Mouse (Mus musculus): ENCODE results near the gene Hk2. TPM values are rescaled to one million over a fixed set of nuclear protein-coding genes. Genes with fewer than 3 reads are reported as not detected.
A peak's percentile ranks its signal among the peaks of the same experiment; 100 is the strongest.

Gene Hk2
- polyA plus RNA-seq, 1 experiment from 2014 or later = 6.4 TPM

DNA sequence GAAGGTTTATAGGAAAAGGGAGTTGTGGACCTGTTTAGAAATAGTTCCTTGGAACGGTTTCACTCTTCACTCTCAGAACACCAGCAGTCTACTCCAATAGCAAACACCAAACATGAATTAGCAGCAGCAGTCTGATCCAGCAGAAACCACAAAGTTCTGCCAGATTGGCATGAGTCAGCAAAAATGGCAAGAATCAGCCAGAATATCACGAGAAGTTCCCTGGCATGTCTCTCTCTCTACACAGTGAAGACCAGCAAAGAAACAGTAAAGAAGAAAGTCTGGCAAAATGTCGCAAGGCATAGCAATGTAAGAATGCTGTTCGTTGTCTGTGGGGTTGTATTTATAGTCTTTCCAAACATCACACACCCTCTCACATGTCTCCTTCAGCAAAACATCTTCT, 58.1 kb downstream of the Hk2 start:
- Histone ChIP-seq H3K27ac (ENCODE audit: low read length) (no peak overlapping the region), H3K4me3 (ENCODE audit: low read depth, low read length) (no peak overlapping the region), H3K27me3 (ENCODE audit: control insufficient read depth, insufficient read depth, low read depth, low read length) (no peaks in the 10 kb centered on the region), H3K36me3 (ENCODE audit: control insufficient read depth, insufficient read depth) (no peaks in the 10 kb centered on the region), H3K9me3 (replicated peaks; ENCODE audit: control insufficient read depth, low read length) (no peaks in the 10 kb centered on the region), H3K4me2 (ENCODE audit: low read depth, low read length) (no peak overlapping the region), H3K9ac (ENCODE audit: low read depth, low read length) (no peak overlapping the region), H3K4me1 (ENCODE audit: control insufficient read depth, low read depth, low read length) (no peaks in the 10 kb centered on the region)
- ATAC-seq (ENCODE audit: low read depth) = no peak
- 56% methylated on average over 4 of the region's 4 CpGs for WGBS (ENCODE audit: insufficient replicate concordance)

DNA sequence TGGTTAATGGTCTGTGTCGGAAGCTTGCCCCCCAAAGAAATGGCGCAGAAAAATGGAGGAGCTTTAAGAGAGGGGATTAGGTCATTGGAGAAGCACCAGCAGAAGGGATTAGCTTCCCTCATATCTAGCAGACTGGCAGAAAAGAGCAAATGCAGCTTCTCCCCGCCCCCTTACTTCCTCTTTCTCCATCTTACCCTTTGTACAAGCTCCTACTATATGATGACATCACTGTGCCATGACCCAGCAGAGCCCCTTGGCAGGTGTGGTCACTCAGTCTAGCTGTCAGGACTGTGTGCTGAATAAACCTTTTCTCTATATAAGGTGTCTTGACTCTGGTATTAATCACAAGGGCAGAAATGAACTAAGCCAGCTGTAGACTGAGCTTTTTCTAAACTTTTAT, 58.6 kb downstream of the Hk2 start:
- H3K4me2 ChIP-seq (ENCODE audit: low read depth, low read length) = no peak overlapping the region
- no peaks in the 10 kb centered on the region for H3K27me3 ChIP-seq (ENCODE audit: control insufficient read depth, insufficient read depth, low read depth, low read length)
- no peaks in the 10 kb centered on the region for H3K9me3 ChIP-seq (replicated peaks; ENCODE audit: control insufficient read depth, low read length)
- no peaks in the 10 kb centered on the region for H3K36me3 ChIP-seq (ENCODE audit: control insufficient read depth, insufficient read depth)
- H3K4me3 ChIP-seq (ENCODE audit: low read depth, low read length) = no peak overlapping the region
- ATAC-seq (ENCODE audit: low read depth) = no peak
- 53% methylated on average over 3 of the region's 3 CpGs for WGBS (ENCODE audit: insufficient replicate concordance)
- H3K4me1 ChIP-seq (ENCODE audit: control insufficient read depth, low read depth, low read length) = no peaks in the 10 kb centered on the region
- H3K27ac ChIP-seq (ENCODE audit: low read length) = no peak overlapping the region
- no peak overlapping the region for H3K9ac ChIP-seq (ENCODE audit: low read depth, low read length)

DNA sequence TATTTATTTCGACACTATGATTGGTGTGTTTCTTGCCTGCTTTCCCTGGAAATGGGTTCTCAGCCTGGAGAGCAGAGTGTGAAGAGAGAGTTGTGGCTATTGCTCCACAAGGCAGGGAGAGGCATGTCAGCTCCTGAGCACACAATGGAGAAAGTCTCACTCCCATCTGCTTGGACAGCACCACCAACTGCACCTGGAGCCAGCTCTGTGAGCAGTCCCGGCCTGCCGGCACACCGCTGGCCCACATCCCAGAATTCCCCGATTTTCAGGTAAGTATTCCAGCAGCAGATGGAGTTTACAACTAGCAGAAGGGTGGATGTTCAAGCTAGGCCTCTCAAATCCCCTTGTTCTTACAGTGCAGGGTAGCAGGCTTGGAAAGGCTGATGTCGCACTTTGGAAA, 59.0 kb downstream of the Hk2 start:
- Histone ChIP-seq H3K4me2 (ENCODE audit: low read depth, low read length) (no peak overlapping the region), H3K4me3 (ENCODE audit: low read depth, low read length) (no peak overlapping the region), H3K9me3 (replicated peaks; ENCODE audit: control insufficient read depth, low read length) (no peaks in the 10 kb centered on the region), H3K27ac (ENCODE audit: low read length) (no peak overlapping the region), H3K9ac (ENCODE audit: low read depth, low read length) (no peak overlapping the region), H3K36me3 (ENCODE audit: control insufficient read depth, insufficient read depth) (no peaks in the 10 kb centered on the region), H3K27me3 (ENCODE audit: control insufficient read depth, insufficient read depth, low read depth, low read length) (no peaks in the 10 kb centered on the region), H3K4me1 (ENCODE audit: control insufficient read depth, low read depth, low read length) (no peaks in the 10 kb centered on the region)
- 79% methylated on average over 6 of the region's 6 CpGs for WGBS (ENCODE audit: insufficient replicate concordance)
- no peak for ATAC-seq (ENCODE audit: low read depth)

DNA sequence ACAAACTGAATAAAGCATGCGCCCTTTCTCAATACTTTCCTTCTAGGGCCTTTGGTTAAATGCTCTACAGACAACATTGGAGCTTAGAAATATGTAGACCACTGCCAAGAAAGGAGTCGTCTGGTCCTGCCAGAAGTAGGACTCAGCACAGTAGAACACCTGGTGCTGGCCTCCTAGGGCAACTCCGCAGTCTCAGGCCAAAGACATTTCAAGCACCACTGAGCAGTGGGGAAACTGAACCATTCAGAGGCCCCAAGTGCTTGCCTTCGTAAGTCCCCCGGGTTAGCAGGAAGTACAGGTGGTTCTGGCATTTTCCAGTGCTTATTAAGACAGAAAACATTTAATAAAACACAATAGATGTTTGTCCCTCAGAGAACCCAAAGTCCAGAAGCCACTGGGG, 59.4 kb downstream of the Hk2 start:
- WGBS (ENCODE audit: insufficient replicate concordance) = 67% methylated on average over 5 of the region's 5 CpGs
- H3K36me3 ChIP-seq (ENCODE audit: control insufficient read depth, insufficient read depth) = no peaks in the 10 kb centered on the region
- no peak for ATAC-seq (ENCODE audit: low read depth)
- no peak overlapping the region for H3K4me2 ChIP-seq (ENCODE audit: low read depth, low read length)
- no peak overlapping the region for H3K27ac ChIP-seq (ENCODE audit: low read length)
- no peaks in the 10 kb centered on the region for H3K4me1 ChIP-seq (ENCODE audit: control insufficient read depth, low read depth, low read length)
- H3K9ac ChIP-seq (ENCODE audit: low read depth, low read length) = no peak overlapping the region
- no peaks in the 10 kb centered on the region for H3K27me3 ChIP-seq (ENCODE audit: control insufficient read depth, insufficient read depth, low read depth, low read length)
- no peak overlapping the region for H3K4me3 ChIP-seq (ENCODE audit: low read depth, low read length)
- H3K9me3 ChIP-seq (replicated peaks; ENCODE audit: control insufficient read depth, low read length) = no peaks in the 10 kb centered on the region

DNA sequence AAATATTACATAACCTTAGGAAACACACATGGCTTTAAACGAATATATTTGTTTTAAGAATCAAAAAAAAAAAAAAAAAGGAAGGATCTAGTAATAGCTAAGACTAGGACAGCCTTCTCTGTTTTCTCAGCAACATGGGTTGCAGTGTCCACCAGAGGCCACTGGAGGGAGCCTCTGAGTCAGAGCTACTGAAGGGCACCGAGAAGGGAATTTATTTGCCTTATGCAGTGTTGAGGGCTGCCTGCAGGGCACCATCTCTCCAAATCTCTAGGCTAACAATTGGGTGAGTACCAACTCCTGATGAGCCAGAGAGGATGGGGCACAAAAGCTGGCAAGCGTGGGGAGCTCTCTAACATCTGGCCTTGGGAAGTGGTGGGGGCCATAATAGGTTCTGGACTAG, 60.0 kb downstream of the Hk2 start:
- no peak for ATAC-seq (ENCODE audit: low read depth)
- H3K9ac ChIP-seq (ENCODE audit: low read depth, low read length) = no peak overlapping the region
- H3K4me1 ChIP-seq (ENCODE audit: control insufficient read depth, low read depth, low read length) = no peaks in the 10 kb centered on the region
- H3K36me3 ChIP-seq (ENCODE audit: control insufficient read depth, insufficient read depth) = no peaks in the 10 kb centered on the region
- no peak overlapping the region for H3K4me2 ChIP-seq (ENCODE audit: low read depth, low read length)
- H3K4me3 ChIP-seq (ENCODE audit: low read depth, low read length) = no peak overlapping the region
- H3K27ac ChIP-seq (ENCODE audit: low read length) = no peak overlapping the region
- H3K27me3 ChIP-seq (ENCODE audit: control insufficient read depth, insufficient read depth, low read depth, low read length) = no peaks in the 10 kb centered on the region
- no peaks in the 10 kb centered on the region for H3K9me3 ChIP-seq (replicated peaks; ENCODE audit: control insufficient read depth, low read length)
- WGBS (ENCODE audit: insufficient replicate concordance) = 14% methylated on average over 3 of the region's 3 CpGs

DNA sequence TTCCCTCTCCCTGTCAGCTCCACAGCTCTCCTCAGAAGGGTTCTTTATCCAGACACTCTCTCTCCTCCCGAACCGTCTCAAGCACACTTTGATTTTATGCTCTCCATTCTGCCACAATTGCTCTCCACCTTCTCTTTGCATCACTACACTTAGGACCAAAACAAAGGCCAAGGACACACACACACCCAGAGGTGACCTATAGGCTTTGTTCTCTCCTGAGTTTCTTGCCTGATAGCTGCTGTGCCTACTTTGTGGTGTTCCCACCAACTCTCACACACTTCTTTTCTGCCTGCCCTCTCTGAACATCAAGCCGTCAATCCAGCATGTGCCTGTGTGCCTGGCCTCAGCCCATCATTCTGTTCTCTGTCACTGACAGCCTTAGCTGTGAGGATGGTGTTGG, 66.5 kb downstream of the Hk2 start:
- Histone ChIP-seq H3K4me3 (ENCODE audit: low read depth, low read length) (no peak overlapping the region), H3K4me1 (ENCODE audit: control insufficient read depth, low read depth, low read length) (no peaks in the 10 kb centered on the region), H3K9ac (ENCODE audit: low read depth, low read length) (no peak overlapping the region), H3K36me3 (ENCODE audit: control insufficient read depth, insufficient read depth) (no peaks in the 10 kb centered on the region), H3K9me3 (replicated peaks; ENCODE audit: control insufficient read depth, low read length) (no peaks in the 10 kb centered on the region), H3K27me3 (ENCODE audit: control insufficient read depth, insufficient read depth, low read depth, low read length) (no peaks in the 10 kb centered on the region), H3K27ac (ENCODE audit: low read length) (no peak overlapping the region), H3K4me2 (ENCODE audit: low read depth, low read length) (no peak overlapping the region)
- no peak for ATAC-seq (ENCODE audit: low read depth)
- WGBS (ENCODE audit: insufficient replicate concordance) = 63% methylated on average over 3 of the region's 3 CpGs

DNA sequence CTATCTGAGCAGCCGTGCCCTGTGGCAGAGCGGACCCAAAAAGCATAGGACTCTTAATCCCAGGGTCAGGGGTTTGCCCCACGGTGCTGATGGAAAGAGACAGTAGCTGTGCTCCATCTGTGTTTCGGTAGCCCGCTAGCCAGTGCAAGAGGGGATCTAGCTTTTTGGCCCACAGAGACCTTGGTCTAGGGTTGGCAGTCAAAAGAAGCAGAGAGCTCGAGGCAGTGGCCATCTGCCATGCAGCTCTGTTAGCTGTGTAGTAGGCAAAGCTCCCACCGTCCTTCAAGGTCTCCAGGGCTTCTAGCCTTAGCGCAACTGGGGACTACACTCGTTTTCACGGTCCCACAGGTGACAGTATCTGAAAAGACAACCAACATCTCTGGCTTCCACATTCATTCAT, 67.0 kb downstream of the Hk2 start:
- no peaks in the 10 kb centered on the region for H3K27me3 ChIP-seq (ENCODE audit: control insufficient read depth, insufficient read depth, low read depth, low read length)
- no peak overlapping the region for H3K4me2 ChIP-seq (ENCODE audit: low read depth, low read length)
- no peaks in the 10 kb centered on the region for H3K4me1 ChIP-seq (ENCODE audit: control insufficient read depth, low read depth, low read length)
- no peak overlapping the region for H3K27ac ChIP-seq (ENCODE audit: low read length)
- no peak for ATAC-seq (ENCODE audit: low read depth)
- H3K4me3 ChIP-seq (ENCODE audit: low read depth, low read length) = no peak overlapping the region
- H3K36me3 ChIP-seq (ENCODE audit: control insufficient read depth, insufficient read depth) = no peaks in the 10 kb centered on the region
- no peaks in the 10 kb centered on the region for H3K9me3 ChIP-seq (replicated peaks; ENCODE audit: control insufficient read depth, low read length)
- H3K9ac ChIP-seq (ENCODE audit: low read depth, low read length) = no peak overlapping the region
- 75% methylated on average over 10 of the region's 10 CpGs for WGBS (ENCODE audit: insufficient replicate concordance)

DNA sequence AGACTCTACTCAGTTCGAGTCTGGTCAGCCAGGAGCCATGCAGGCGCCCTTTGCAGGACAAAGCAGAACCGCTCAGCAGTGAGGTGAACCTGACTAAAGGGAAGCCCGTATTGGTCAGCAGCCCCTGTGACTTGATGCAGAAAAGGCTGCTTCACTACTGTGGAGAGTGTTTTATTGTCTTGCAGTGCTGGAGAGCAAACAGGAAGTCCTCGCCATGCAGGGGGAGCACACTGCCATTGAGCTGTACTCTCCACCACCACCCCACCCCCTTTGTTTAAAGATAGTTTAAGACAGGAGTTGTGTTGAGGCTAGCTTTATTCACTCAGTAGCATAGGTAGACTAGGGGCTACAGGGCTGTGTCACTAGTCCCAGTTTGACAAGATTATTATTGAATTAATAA, 69.0 kb downstream of the Hk2 start, which contains the start of gene Pole4:
Pole4 (minus strand) TSS at position 145 of the 400 bp plus-strand sequence.
- no peak for ATAC-seq (ENCODE audit: low read depth)
- no peaks in the 10 kb centered on the region for H3K9me3 ChIP-seq (replicated peaks; ENCODE audit: control insufficient read depth, low read length)
- H3K4me3 ChIP-seq (ENCODE audit: low read depth, low read length) = no peak within 1 kb of the TSS
- H3K4me2 ChIP-seq (ENCODE audit: low read depth, low read length) = no peak within 1 kb of the TSS
- H3K9ac ChIP-seq (ENCODE audit: low read depth, low read length) = no peak within 1 kb of the TSS
- H3K36me3 ChIP-seq (ENCODE audit: control insufficient read depth, insufficient read depth) = no peaks in the 10 kb centered on the region
- no peaks in the 10 kb centered on the region for H3K4me1 ChIP-seq (ENCODE audit: control insufficient read depth, low read depth, low read length)
- 54% methylated on average over 5 of the region's 5 CpGs for WGBS (ENCODE audit: insufficient replicate concordance)
- no peak within 1 kb of the TSS for H3K27ac ChIP-seq (ENCODE audit: low read length)
- no peaks in the 10 kb centered on the region for H3K27me3 ChIP-seq (ENCODE audit: control insufficient read depth, insufficient read depth, low read depth, low read length)

DNA sequence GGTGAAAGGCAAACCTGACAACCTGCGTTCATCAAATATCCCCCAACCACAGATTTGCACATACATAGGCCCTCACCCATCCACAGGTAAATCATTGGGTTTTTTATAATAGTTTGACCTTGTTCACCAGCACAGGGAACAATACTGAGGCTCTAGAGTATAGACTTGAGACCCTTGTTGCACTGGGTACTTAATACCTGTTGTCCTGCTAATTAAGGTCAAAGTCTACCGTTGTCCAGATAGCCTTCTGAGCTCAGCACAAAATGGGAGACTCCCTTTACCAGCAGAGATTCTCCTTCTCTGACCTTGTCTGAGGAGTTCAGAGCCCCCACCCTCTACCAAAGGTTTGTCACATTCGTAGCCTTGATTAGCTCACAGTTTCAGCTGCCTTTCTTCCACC, 70.5 kb downstream of the Hk2 start:
- WGBS (ENCODE audit: insufficient replicate concordance) = 74% methylated on average over 3 of the region's 3 CpGs
- Histone ChIP-seq H3K9me3 (replicated peaks; ENCODE audit: control insufficient read depth, low read length) (no peaks in the 10 kb centered on the region), H3K27ac (ENCODE audit: low read length) (no peak overlapping the region)

DNA sequence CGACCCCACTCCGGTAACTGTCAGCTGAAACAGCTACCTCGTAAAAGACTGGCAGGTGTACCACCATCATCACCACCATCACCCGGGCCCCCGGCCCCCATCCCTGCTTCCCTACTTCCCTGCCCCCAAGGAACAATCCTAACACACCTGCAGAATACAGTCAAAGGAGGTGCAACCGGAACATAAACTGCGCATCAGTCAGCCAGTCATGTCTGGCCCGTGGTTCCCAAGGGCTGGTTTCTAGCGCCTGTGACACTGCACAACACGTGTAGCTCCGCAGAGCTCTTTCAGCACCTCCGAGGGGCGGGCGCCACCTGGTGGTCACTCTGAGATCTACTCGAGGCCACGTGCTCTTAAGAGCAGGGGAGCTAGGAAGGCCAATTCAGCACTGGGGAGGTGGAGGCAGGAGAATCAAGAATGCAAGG, 71.6 kb downstream of the Hk2 start:
- WGBS (ENCODE audit: insufficient replicate concordance) = 28% methylated on average over 16 of the region's 16 CpGs
- Histone ChIP-seq H3K36me3 (ENCODE audit: control insufficient read depth, insufficient read depth) (no peaks in the 10 kb centered on the region), H3K4me3 (ENCODE audit: low read depth, low read length) (no peak overlapping the region), H3K27ac (ENCODE audit: low read length) (no peak overlapping the region), H3K4me1 (ENCODE audit: control insufficient read depth, low read depth, low read length) (no peaks in the 10 kb centered on the region), H3K4me2 (ENCODE audit: low read depth, low read length) (no peak overlapping the region), H3K27me3 (ENCODE audit: control insufficient read depth, insufficient read depth, low read depth, low read length) (no peaks in the 10 kb centered on the region), H3K9ac (ENCODE audit: low read depth, low read length) (no peak overlapping the region), H3K9me3 (replicated peaks; ENCODE audit: control insufficient read depth, low read length) (no peaks in the 10 kb centered on the region)
- peak; percentile 48; the same call in 1 of the 2 replicates for ATAC-seq (ENCODE audit: low read depth)

More for the DNA sequence above, 70.5 kb downstream of the Hk2 start:
- no peak overlapping the region for H3K4me2 ChIP-seq (ENCODE audit: low read depth, low read length)
- H3K27me3 ChIP-seq (ENCODE audit: control insufficient read depth, insufficient read depth, low read depth, low read length) = no peaks in the 10 kb centered on the region
- no peak overlapping the region for H3K4me3 ChIP-seq (ENCODE audit: low read depth, low read length)
- ATAC-seq (ENCODE audit: low read depth) = no peak
- no peaks in the 10 kb centered on the region for H3K4me1 ChIP-seq (ENCODE audit: control insufficient read depth, low read depth, low read length)
- H3K36me3 ChIP-seq (ENCODE audit: control insufficient read depth, insufficient read depth) = no peaks in the 10 kb centered on the region
- H3K9ac ChIP-seq (ENCODE audit: low read depth, low read length) = no peak overlapping the region
